Mouse (Mus musculus) cortical plate, adult 2 months (tissue): ENCODE measurements around the gene Ranbp3.
A peak's percentile ranks its signal among the peaks of the same experiment; 100 is the strongest.

Experiments used
- CTCF ChIP-seq: fragments of 200-500 bp; IDR thresholded peaks from 2 replicates; pipeline ENCODE4 v1.5.1; 2011; ENCODE audit warnings: mild to moderate bottlenecking, control low read depth, low read length; ENCODE audit not compliant: insufficient read depth; ENCODE audit errors: extremely low read depth
- POLR2A ChIP-seq: fragments of 200-500 bp; IDR thresholded peaks from 2 replicates; pipeline ENCODE4 v1.6.1; 2011; ENCODE audit warnings: mild to moderate bottlenecking, low read length, control low read depth; ENCODE audit not compliant: insufficient read depth; ENCODE audit errors: extremely low read depth

GRCm38 (mm10) chr17:56758132-56758531, 85.0 kb downstream of the Ranbp3 start:
- TF ChIP-seq POLR2A (no peak), CTCF (peak; percentile 20; the same call in 1 of the 2 replicates)
